Mouse (Mus musculus): ENCODE data around the gene Gnat3. TPM values are rescaled to one million over a fixed set of nuclear protein-coding genes. Genes with fewer than 3 reads are reported as not detected.

Gnat3 gene
- polyA plus RNA-seq, 1 experiment, result not detected

- no peak for TF ChIP-seq POLR2A (IDR thresholded peaks at IDR 0.05; ENCODE audit: borderline replicate concordance, insufficient read depth, low read length)
- no peak for TF ChIP-seq CTCF (IDR thresholded peaks at IDR 0.05; ENCODE audit: borderline replicate concordance, insufficient read depth, low read depth, low read length)
- no peak overlapping the region for H3K4me3 ChIP-seq (replicated peaks; ENCODE audit: insufficient read depth, low read depth, low read length)
- no peak overlapping the region for H3K27ac ChIP-seq (ENCODE audit: insufficient read depth, low read length)
- no peak for DNase-seq
- H3K27me3 ChIP-seq (ENCODE audit: control insufficient read depth, insufficient read depth, low read length), result no peaks in the 10 kb centered on the region
- H3K4me1 ChIP-seq (ENCODE audit: control insufficient read depth, insufficient read depth, low read length), result no peaks in the 10 kb centered on the region
Observed at GRCm38 (mm10) chr5:18007067-18007466, 44.7 kb downstream of the Gnat3 start.

DNA sequence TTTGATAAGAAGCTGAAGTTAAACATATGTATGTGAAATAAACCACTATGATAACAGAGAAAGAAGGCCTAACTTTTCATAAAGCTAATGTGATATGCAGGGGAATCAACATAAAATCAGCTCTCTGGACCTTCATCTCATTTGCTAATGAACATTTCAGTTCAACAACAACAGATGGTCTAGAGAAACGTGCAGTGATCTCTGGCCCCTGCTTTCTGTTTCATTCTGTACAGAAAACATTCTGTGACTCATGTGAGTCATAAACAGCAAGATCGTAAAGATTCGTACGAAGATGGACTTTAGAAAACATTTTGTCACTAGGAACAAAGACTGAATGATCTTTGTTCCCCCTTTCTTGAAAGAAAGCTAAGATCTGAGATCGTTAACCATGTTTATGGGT is 48.0 kb downstream of the Gnat3 start:
- TF ChIP-seq POLR2A (IDR thresholded peaks at IDR 0.05; ENCODE audit: borderline replicate concordance, insufficient read depth, low read length), result no peak
- no peak for TF ChIP-seq CTCF (IDR thresholded peaks at IDR 0.05; ENCODE audit: borderline replicate concordance, insufficient read depth, low read depth, low read length)
- Histone ChIP-seq H3K4me3 (replicated peaks; ENCODE audit: insufficient read depth, low read depth, low read length) (no peak overlapping the region), H3K27ac (ENCODE audit: insufficient read depth, low read length) (no peak overlapping the region), H3K4me1 (ENCODE audit: control insufficient read depth, insufficient read depth, low read length) (no peaks in the 10 kb centered on the region), H3K27me3 (ENCODE audit: control insufficient read depth, insufficient read depth, low read length) (no peaks in the 10 kb centered on the region)
- no peak for DNase-seq
- WGBS, result 65% methylated on average over 5 of the region's 5 CpGs

DNA sequence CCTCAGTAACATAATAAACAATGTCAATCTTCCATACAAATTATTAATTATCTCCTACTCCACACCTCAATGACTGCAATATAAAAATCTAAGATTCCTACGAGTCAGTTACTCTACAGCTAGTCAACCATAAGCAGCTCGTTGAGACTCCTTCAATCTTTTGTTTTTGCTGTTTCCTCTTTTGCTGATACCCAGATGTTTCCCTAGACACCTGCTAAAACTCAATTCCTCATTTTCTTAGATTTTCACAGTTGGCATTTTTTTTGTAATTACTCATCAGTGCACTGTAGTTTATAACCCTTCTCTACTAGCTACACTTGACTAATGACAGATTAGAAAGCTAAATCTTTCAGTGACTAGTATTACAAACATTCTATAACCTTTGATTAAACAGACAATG is 50.8 kb downstream of the Gnat3 start:
- no peaks in the 10 kb centered on the region for H3K27me3 ChIP-seq (ENCODE audit: control insufficient read depth, insufficient read depth, low read length)

GRCm38 (mm10) chr5:18014209-18014829 is 52.0 kb downstream of the Gnat3 start:
- 88% methylated on average over 4 of the region's 4 CpGs for WGBS
- no peaks in the 10 kb centered on the region for H3K27me3 ChIP-seq (ENCODE audit: control insufficient read depth, insufficient read depth, low read length)
- H3K27ac ChIP-seq (ENCODE audit: insufficient read depth, low read length), result no peak overlapping the region
- no peak for DNase-seq
- no peak overlapping the region for H3K4me3 ChIP-seq (replicated peaks; ENCODE audit: insufficient read depth, low read depth, low read length)
- no peaks in the 10 kb centered on the region for H3K4me1 ChIP-seq (ENCODE audit: control insufficient read depth, insufficient read depth, low read length)
- no peak for TF ChIP-seq POLR2A (IDR thresholded peaks at IDR 0.05; ENCODE audit: borderline replicate concordance, insufficient read depth, low read length)
- TF ChIP-seq CTCF (IDR thresholded peaks at IDR 0.05; ENCODE audit: borderline replicate concordance, insufficient read depth, low read depth, low read length), result no peak

More for the DNA sequence above, 50.8 kb downstream of the Gnat3 start:
- DNase-seq, result no peak
- 54% methylated on average over 2 of the region's 2 CpGs for WGBS
- no peaks in the 10 kb centered on the region for H3K4me1 ChIP-seq (ENCODE audit: control insufficient read depth, insufficient read depth, low read length)
- H3K4me3 ChIP-seq (replicated peaks; ENCODE audit: insufficient read depth, low read depth, low read length), result no peak overlapping the region
- no peak overlapping the region for H3K27ac ChIP-seq (ENCODE audit: insufficient read depth, low read length)
- TF ChIP-seq CTCF (IDR thresholded peaks at IDR 0.05; ENCODE audit: borderline replicate concordance, insufficient read depth, low read depth, low read length), result no peak
- no peak for TF ChIP-seq POLR2A (IDR thresholded peaks at IDR 0.05; ENCODE audit: borderline replicate concordance, insufficient read depth, low read length)

GRCm38 (mm10) chr5:18023347-18023746 is 61.0 kb downstream of the Gnat3 start:
- Histone ChIP-seq H3K27ac (ENCODE audit: insufficient read depth, low read length) (no peak overlapping the region), H3K4me1 (ENCODE audit: control insufficient read depth, insufficient read depth, low read length) (no peaks in the 10 kb centered on the region), H3K27me3 (ENCODE audit: control insufficient read depth, insufficient read depth, low read length) (no peaks in the 10 kb centered on the region), H3K4me3 (replicated peaks; ENCODE audit: insufficient read depth, low read depth, low read length) (no peak overlapping the region)
- TF ChIP-seq POLR2A (IDR thresholded peaks at IDR 0.05; ENCODE audit: borderline replicate concordance, insufficient read depth, low read length) (no peak), CTCF (IDR thresholded peaks at IDR 0.05; ENCODE audit: borderline replicate concordance, insufficient read depth, low read depth, low read length) (no peak)
- DNase-seq, result no peak

DNA sequence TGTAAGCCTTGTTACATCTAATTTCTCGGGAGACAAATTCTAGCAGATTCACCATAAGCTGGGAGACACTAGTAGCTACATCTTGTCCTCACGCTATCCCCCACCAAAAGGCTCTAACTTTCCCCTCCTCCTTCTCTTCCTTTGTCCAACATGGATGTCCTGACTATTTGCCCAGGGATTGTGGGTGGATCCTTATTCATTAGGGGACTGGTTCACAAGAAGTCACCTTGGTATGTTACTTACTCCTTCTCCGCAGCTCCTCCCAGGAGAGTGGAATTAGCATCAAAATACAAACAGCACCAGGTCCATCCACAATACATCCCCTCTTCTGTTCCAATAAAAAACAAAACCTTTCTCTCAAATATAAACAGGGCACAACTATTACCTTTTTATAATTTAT is 65.2 kb downstream of the Gnat3 start:
- DNase-seq, result no peak
- 90% methylated on average over 3 of the region's 3 CpGs for WGBS
- Histone ChIP-seq H3K4me3 (replicated peaks; ENCODE audit: insufficient read depth, low read depth, low read length) (no peak overlapping the region), H3K27me3 (ENCODE audit: control insufficient read depth, insufficient read depth, low read length) (no peaks in the 10 kb centered on the region), H3K27ac (ENCODE audit: insufficient read depth, low read length) (no peak overlapping the region), H3K4me1 (ENCODE audit: control insufficient read depth, insufficient read depth, low read length) (no peaks in the 10 kb centered on the region)
- no peak for TF ChIP-seq POLR2A (IDR thresholded peaks at IDR 0.05; ENCODE audit: borderline replicate concordance, insufficient read depth, low read length)
- TF ChIP-seq CTCF (IDR thresholded peaks at IDR 0.05; ENCODE audit: borderline replicate concordance, insufficient read depth, low read depth, low read length), result no peak

- Histone ChIP-seq H3K4me1 (ENCODE audit: control insufficient read depth, insufficient read depth, low read length) (no peaks in the 10 kb centered on the region), H3K4me3 (replicated peaks; ENCODE audit: insufficient read depth, low read depth, low read length) (no peak overlapping the region), H3K27me3 (ENCODE audit: control insufficient read depth, insufficient read depth, low read length) (no peaks in the 10 kb centered on the region), H3K27ac (ENCODE audit: insufficient read depth, low read length) (no peak overlapping the region)
- DNase-seq, result no peak
- no peak for TF ChIP-seq CTCF (IDR thresholded peaks at IDR 0.05; ENCODE audit: borderline replicate concordance, insufficient read depth, low read depth, low read length)
- no peak for TF ChIP-seq POLR2A (IDR thresholded peaks at IDR 0.05; ENCODE audit: borderline replicate concordance, insufficient read depth, low read length)
- 88% methylated on average over 14 of the region's 14 CpGs for whole genome bisulfite sequencing
Observed at GRCm38 (mm10) chr5:18035848-18036638, 73.7 kb downstream of the Gnat3 start.

GRCm38 (mm10) chr5:18043022-18043421 is 80.7 kb downstream of the Gnat3 start:
- no peak for TF ChIP-seq POLR2A (IDR thresholded peaks at IDR 0.05; ENCODE audit: borderline replicate concordance, insufficient read depth, low read length)
- peak; percentile 47; the same call in 1 of the 2 replicates for TF ChIP-seq CTCF (IDR thresholded peaks at IDR 0.05; ENCODE audit: borderline replicate concordance, insufficient read depth, low read depth, low read length)
- peak; percentile 10 to 14 for DNase-seq
- Histone ChIP-seq H3K27me3 (ENCODE audit: control insufficient read depth, insufficient read depth, low read length) (no peaks in the 10 kb centered on the region), H3K27ac (ENCODE audit: insufficient read depth, low read length) (no peak overlapping the region), H3K4me1 (ENCODE audit: control insufficient read depth, insufficient read depth, low read length) (no peaks in the 10 kb centered on the region), H3K4me3 (replicated peaks; ENCODE audit: insufficient read depth, low read depth, low read length) (no peak overlapping the region)
- WGBS, result 5% methylated on average over 2 of the region's 2 CpGs
